Mouse (Mus musculus) right cerebral cortex, postnatal 4 days (tissue): ENCODE data around the gene Cep104.

Experiments
- DNase-seq: peaks from one replicate; pipeline ENCODE4 v3.0.0-alpha.2; 2022

The Cep104 gene

DNA sequence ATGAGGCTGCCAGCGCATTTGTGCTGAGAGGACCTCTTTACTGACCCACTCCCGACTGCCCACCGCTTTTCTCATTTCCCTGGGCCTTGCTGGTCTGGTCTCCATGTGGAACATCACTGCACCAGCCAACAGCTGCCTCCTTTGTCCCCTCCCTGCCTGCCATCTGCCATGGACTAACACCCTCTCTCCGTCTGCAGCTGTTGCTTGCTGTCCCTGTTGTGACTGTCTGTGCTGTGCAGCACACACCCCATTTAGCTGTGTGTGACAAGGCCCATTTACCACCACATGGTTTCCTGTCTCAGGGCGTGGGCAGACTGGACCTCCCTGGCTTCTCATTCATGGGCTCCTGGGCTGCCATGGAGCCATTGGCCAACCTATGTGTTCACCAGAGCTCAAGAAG is 30.5 kb downstream of the Cep104 start:
- no peak for DNase-seq

DNA sequence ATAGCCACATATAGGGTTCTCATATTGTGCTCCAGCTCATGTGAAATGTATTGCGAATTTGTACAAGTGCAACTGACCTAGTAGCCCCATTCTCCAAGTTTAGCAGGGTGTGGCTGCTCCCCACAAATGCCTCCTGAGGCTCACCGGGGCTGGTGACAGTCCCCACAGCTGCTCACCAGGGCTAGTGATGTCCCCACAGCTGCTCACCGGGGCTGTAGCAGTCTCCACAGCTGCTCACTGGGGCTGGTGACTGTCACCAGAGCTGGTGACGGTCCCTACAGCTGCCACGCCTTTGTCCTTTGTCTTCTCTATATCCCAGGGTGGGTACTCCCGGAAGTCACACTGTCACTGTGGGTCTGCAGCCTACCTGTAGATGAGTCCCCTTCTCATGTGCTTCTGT is 31.3 kb downstream of the Cep104 start:
- DNase-seq, result no peak

DNA sequence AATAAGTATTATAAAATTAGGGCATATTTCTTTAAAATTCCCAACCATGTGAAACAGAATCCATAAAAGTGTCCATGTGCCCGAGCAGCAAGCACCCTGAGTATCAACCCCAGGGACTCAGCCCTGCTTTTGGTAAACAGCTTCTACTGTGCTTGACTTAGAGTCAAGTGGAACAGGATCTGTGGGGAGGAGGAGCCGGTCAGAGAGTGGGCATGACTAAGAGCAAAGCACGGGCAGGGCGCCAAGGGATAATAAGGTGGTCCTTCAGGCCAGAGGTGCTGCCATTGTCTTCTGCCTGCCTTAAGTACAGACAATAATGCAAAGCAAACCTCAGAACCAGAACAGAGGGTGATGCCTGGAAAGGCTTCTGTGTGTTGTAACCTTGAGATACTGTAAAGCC is 32.8 kb downstream of the Cep104 start:
- peak; percentile 32 for DNase-seq

DNA sequence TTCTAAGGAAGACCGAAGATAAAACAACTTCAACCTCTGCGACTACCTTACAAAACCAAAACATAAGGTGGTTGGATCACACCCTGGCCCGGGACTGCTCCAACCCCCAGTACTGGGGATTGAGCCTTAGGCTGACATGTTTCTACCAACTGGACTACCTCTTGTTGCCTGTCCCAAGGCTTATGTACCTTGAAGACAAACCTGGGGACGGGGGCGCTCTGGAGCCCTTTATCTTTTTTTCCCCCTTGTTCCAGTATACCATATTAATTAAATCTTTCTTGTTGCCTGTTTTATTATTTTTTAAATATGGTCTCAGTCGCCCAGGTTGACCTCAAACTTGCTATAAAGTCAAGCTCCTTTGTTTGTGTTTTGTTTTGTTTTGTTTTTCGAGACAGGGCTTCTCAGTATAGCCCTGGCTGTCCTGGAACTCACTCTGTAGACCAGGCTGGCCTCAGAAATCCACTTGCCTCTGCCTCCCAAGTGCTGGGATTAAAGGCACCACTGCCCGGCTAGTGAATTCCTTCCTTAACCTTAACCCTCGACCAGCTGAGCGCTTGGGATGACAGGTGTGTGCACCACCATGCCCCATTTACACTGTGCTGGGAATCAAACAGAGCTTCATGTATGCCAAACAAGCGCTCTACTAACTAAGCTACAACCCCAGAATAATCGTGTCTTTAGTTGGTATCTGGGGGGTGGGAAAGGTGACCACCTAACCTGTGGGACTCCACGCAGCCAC is 36.1 kb downstream of the Cep104 start:
- DNase-seq, result no peak

DNA sequence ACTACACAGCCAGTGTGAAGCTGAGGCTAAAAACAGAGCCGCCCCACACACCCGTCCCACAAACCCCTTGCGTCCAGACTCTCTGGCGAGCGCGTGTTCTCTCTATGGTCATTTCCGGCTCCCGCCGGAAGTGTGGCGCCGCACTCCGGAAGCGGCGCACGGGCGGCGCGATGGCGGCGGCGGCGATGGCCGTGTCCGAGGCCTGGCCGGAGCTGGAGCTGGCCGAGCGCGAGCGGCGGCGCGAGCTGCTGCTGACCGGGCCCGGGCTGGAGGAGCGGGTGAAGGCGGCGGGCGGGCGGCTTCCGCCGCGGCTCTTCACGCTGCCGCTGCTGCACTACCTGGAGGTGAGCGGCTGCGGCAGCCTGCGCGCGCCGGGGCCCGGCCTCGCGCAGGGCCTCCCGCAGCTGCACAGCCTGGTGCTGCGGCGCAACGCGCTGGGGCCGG is 36.7 kb downstream of the Cep104 start, which contains the start of gene Lrrc47:
Gene Lrrc47 (plus strand): TSS at position 86 of the 444 bp plus-strand sequence.
- peak; percentile 78 for DNase-seq

DNA sequence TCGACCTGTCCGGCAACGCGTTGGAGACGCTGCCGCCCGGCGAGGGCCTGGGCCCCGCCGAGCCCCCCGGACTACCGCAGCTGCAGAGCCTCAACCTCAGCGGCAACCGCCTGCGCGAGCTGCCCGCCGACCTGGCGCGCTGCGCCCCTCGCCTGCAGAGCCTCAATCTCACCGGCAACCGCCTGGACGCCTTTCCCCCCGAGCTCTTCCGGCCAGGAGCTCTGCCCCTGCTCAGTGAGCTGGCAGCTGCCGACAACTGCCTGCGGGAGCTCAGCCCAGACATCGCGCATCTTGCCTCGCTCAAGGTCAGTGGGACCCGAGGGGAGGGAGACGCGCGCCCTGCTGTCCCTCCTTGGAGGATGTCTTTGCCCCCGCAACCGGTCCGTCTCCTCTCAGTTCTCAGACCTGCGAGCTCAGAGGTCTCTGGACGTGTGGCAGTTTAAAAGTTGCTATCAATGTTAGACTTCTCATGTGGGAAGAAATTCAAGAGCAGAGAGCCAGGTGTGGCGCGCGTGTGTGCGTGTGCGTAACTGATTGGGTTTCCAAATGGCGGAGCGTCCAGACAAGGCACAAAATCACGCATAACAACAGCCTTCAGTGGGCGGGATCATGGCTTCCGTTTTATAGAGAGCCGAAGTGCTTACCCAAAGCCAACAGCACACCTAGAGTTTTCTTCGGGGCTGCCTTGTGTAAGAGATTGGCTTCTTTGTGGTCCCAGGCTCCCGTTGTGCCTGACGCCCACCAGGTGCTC is 37.3 kb downstream of the Cep104 start:
- DNase-seq, result no peak

DNA sequence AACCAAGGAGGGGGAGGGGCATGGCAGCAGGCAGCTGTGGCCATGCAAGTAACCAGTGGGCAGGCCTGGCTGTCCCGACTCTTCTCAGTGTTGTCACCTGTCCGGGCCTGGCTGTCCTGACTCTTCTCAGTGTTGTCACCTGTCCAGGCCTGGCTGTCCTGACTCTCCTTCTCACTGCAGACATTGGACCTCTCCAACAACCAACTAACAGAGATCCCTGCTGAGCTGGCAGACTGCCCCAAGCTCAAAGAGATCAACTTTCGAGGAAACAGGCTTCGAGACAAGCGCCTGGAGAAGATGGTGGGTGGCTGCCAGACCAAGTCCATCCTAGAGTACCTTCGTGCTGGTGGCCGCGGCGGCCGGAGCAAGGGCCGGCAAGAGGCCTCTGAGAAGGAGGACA is 40.5 kb downstream of the Cep104 start:
- DNase-seq, result no peak

DNA sequence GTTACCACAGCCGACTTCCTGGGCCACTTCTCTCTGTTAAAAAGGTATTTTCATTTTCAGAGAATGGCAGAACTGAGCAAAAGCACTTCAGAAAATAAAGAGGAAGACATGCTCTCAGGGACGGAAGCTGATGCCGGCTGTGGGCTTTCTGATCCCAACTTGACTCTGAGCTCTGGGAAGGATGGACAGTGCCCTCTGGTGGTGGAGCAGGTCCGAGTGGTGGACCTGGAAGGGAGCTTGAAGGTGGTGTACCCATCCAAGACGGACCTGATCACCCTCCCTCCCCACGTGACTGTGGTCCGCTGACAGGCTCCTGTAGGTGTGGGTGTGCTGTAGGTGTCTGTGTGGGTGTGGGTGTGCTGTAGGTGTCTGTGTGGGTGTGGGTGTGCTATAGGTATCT is 44.6 kb downstream of the Cep104 start:
- DNase-seq, result peak; percentile 42

DNA sequence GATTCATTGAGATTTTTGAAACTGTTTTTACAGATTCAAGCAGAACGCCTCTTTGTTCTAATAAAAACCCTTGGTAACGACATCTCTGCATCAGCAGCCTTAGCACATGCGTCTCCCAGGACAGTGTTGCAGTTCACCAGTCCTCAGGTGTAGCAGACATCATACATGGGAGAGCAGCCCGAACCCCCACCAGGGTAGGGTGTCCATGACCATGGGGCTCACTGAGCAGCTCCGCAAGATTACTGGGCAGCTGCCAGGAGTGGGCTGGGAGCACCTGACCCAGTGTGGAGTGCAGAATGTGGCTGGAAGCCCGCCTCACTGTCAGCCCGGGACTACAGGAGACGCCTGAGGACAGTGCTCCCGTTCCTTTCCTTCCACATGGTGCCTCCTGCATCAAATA is 46.4 kb downstream of the Cep104 start:
- DNase-seq, result peak; percentile 25

DNA sequence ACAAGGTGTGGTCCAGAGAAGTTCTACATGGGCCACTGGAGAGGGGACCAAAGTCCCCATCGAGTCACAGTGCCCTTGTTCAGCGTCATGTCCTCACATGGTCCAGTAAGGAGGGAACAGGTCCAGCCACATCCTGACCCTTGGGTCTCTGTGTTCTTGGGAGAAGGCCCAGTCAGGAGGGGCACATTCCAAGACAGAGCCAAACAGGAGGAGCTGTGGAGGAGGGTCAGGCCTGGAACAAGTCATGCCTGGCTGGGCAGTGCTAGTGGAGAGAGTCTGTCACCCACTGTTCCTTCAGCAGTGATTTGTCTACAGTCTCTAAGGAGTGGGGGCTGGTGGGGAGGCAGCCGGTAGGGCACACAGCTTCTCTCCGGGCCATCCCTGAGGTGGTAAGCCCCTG is 47.4 kb downstream of the Cep104 start:
- DNase-seq, result no peak

DNA sequence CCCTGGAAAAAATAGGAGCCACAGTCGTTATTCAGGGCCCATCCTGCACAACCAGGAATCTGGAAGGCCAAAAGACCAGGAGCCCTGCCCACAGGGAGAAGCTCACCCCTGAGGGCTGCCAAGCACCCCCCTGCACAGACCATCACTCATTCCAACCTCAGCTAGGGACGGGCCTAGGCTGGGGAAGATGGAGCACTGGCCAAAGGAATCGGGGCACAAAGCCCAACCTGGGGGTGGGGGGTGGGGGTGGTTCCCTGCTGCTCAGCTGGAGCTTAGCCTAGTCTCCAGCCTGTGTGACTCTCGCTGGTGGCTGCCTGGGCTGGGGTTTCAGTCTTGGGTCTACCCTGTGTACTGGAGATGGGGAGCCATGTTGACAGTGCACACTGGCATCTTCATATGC is 47.9 kb downstream of the Cep104 start:
- no peak for DNase-seq

DNA sequence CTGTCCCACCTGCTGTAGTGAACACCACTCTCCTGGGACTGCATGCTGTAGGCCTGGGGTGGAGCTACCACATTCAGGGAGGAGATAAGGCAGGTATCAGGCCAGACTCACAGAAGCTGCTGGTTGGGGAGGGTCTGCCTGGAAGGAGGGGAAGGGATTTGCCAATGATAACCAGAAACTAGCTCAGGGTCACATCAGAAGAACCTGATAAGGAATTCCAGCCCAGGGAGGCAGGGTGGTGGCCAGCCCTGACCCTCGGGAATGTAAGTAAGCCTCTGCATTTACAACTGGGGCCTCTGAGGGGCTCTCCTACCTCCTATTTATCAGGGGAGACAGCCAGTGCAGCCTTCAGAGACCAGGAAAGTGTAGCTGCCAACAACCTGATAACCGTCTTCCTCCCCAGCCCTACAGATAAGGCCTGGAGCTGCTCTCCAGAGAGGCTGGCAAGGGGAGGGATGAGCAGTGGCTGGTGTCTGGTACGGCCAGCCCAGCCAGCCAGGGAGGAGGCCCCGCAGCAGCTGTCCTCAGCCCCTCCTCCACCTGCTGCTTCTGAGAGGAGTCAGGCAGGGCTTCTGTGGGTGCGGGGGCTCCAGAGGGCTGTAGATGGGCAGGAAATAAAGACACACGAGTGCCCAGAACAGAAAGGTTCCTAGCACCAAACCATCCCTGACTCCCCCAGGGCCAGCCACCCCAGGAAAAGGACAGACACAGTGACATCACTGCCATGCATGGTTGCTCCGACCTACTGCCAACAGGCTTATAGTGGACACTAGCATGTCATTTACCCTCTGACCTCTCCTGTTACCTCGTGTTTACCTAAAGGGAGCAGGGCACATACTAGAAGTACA is 49.0 kb downstream of the Cep104 start:
- no peak for DNase-seq

DNA sequence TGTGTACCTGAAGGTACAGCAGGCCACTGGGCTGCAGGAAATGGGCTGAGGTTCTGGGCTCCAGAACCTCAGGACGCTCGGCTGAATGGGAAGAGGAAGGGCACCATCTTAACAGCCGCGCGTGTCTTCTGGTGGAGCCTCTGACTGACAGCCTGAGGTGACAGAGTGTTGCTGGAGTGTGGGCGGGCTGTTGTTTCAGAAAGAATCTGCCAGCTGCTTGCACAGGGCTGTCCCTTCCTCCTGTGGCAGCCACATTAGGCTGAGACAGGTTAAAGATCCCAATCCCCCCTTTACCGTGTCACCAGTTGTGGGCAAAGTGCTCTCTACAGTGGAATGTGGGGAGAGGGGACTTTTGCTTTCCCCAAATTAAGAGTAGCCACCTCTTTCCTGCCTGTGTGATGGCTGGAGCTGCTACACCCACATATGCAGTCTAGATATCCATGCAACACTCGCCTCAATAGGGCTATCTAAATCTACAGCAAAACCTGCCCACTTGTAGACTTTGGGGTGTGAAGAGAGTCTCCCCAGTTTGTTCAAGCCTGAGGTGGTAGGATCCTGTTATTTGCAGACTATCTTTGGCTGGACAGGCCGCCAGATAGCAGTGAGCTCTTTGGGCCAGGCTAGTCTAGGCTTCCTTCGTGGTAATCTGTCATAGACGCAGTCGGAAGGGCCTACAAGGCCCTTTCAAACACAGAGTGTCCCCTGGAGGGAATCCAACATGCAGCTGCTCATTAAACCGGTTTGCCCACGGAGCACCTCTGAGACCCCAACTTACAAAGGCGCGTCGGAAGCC is 49.9 kb downstream of the Cep104 start:
- no peak for DNase-seq

DNA sequence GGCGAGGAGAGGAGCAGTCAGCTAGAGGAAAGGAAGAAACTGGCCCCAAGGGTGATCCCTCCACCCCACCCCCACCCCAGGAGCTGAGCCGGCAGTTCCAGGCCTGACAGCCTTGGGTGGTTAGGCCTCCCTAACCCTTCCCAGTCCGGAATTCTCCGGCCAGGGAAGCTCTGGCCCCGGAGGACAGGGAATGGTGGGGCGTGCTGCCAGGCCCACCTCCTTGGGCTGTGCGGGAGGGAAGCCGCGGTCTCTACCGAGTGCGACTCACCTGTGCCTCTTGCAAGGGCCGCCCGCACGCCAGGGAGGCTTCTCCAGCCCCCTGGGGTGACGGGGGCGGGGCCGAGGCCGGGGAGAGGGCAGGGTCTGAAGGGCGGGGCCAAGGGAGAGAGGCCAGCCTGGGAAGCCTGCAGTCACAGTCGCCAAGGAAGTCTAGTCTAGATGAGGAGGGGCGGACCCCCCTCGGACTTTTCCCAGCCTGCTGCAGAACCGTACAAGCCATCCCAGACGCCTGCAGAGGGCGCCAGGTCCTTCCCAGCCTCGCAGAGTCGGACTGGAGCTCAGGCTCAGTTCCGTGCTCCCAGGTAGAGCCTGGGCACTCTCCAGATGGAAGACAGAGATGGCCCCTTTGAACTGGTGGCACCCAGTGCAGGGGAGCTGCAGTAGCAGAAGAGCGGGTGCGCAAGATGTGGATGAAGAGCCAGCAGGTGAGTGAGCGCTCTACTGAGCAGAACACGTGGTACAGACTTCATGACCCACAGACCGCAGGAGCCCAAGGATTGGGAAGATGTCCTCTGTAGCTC is 50.8 kb downstream of the Cep104 start, which contains the start of gene Smim1:
Gene Smim1 (minus strand): TSS at position 590 of the 800 bp plus-strand sequence.
- peak; percentile 65 for DNase-seq

DNA sequence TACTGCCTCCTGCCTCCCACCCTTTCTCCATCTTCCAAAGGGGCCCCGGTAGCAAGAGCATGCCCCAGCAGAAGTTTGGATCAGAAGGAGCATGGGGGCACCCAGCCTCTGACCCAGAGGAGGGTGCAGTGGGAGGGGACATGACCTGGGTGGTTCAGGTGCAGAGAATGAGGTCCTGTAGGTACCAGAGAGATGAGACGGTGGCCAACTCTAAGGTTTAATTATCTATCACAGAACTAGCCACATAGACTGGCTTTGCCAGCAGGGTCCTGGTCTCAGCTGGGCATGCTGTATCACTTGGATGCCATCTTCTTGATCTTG is 51.4 kb downstream of the Cep104 start:
- DNase-seq, result no peak

DNA sequence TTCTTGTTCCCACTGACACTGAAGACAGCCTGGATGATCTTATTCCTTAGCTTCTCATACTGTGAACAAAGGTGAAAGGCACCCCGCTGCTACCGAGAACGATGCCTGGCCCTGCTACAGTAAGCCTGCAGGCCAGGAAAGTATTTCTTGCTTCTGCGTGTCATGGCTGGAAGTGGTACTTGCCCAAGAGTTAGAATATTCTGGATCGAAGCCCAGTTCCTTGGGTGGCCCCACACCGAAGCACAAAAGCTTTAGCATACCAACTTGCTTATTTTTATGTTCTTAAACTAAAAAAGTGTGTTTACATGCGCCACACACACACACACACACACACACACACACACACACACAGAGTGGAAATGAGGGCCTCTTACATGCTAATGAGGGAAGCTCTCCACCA is 53.1 kb downstream of the Cep104 start:
- no peak for DNase-seq

DNA sequence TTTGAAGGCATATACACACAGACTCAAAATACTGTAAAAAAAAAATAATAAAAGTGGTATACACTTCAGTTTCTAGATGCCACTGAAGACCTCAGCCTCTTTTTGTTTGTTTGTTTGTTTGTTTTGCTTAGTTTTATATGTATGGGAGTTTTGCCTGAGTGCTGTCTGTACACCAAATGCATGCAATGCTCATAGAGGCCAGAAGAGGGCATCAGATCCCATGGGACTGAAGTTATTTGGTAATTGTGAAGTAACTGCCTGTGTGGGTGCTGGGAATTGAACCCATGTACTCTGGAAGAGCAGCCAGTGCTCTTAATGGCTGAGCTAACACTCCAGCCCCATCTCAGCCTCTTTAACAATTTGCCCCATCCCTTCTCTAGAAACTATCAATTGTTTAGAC is 53.7 kb downstream of the Cep104 start:
- DNase-seq, result no peak

DNA sequence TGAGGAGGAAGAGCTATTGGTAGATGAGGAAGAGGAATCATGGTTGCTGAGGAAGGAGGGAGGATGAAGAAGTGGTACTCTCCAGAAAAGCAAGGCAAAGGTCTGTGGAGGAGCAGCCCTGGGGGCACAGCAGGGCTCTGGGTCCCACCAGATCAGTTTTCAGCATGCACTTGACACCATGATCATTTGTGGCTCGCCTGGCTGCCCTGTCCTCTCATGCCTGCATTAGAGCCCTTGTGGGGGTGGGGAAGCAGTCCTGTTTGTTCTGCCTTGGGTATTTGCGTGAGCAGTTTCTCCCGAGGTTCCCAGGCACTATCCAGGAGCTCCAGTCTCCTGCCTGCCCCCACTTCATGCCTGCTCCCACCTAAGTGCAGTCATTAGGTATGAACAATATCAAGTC is 62.1 kb downstream of the Cep104 start:
- DNase-seq, result no peak

DNA sequence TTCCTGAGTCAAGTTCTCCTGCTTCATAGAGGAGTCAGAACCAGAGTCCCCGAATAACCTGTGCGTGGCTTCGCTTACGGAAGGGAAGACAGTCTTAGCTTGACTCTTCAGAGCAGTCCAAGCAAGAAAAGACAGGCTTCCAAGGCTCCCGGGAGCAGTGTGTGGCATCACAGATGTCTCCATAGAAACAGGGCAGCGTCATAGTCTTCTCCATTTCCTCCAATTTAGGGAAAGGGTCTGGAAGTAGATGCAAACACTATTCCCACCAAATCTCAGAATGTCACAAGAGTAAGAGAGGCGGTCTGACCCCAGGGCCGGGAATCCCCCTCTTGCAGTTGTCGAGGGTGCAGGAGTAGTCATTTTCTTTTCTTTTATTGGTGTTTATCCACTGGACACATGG is 67.6 kb downstream of the Cep104 start, which contains the start of gene Ccdc27:
Gene Ccdc27 (minus strand): TSS at position 101 of the 400 bp plus-strand sequence.
- no peak for DNase-seq

DNA sequence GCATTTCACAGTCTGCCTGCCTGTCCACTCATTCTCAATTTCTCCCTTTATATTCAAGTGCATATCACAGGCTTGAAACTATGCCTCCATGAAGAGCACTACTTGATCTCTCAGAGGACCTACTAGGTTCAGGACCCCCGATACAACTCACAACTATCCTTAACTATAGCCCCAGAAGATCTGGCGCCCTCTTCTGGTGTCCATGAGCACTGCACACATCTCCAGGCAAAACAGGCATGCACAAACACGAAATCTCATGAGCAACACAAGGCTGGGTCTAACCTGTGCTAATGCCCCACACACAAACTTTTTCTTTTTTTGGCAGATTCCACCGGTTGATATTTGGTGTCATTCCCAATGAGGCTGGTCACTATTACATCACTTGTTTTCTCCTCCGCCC is 70.8 kb downstream of the Cep104 start:
- DNase-seq, result no peak

DNA sequence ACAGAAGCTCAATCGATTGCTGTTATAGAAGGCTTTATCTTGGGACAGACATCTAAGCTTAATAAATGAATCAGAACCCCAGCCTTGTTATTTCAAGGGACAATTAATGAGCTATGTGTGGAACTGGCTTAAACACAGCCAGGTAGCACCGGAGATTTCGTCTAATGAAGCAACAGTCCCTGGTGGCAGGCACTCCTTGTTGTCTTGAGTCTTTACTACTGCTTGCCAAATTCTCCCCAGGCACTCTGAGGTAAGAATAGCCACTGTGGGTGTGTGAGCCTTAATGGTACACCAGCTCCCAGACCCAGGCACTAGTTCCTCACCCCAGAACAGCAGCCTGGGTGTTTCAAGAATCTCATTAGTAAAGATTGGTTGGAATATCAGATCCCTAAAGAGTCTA is 76.4 kb downstream of the Cep104 start:
- no peak for DNase-seq

DNA sequence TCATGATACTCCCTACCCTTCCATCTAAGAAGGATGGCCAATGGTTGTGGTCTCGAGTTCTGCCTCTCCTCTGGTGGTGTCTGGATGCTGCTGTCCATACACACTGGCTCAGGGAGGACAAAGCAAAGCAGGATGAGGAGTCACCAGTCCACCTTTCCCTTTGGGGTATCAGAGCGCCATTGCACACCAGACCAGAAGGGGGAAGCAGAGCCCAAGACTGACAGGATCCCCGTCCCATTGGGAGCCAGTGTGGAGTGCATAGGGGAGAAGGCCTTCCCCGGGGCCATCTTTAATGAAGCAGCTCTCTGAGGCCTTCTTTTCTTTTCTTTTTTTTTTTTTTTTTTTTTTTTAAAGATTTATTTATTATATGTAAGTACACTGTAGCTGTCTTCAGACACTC is 78.1 kb downstream of the Cep104 start:
- DNase-seq, result no peak
